Mouse (Mus musculus) heart, embryonic 10.5 days (tissue): Measurements from ENCODE around the gene Abtb1. TPM values are rescaled to one million over a fixed set of nuclear protein-coding genes. Genes with fewer than 3 reads are reported as not detected.

Source experiments
- DNase-seq: peaks from one replicate; pipeline ENCODE4 v3.0.0-alpha.2; 2017; ENCODE audit warnings: low spot score
- H3K27ac ChIP-seq: fragments of 300-500 bp; sonication (generic); 2 replicates; pipeline ENCODE4 v1.5.1; 2016; ENCODE audit warnings: mild to moderate bottlenecking
- H3K27me3 ChIP-seq: fragments of 300-500 bp; sonication (generic); 2 replicates; pipeline ENCODE4 v1.6.1; 2016; ENCODE audit warnings: mild to moderate bottlenecking; ENCODE audit not compliant: poor library complexity, insufficient read depth, severe bottlenecking
- H3K36me3 ChIP-seq: fragments of 300-500 bp; sonication (generic); 2 replicates; pipeline ENCODE4 v1.6.1; 2016; ENCODE audit warnings: mild to moderate bottlenecking, moderate library complexity
- H3K4me1 ChIP-seq: fragments of 300-500 bp; sonication (generic); 2 replicates; pipeline ENCODE4 v1.6.1; 2016; ENCODE audit warnings: mild to moderate bottlenecking
- H3K4me3 ChIP-seq: fragments of 300-500 bp; sonication (generic); 2 replicates; pipeline ENCODE4 v1.5.1; 2016; ENCODE audit warnings: mild to moderate bottlenecking, moderate library complexity
- H3K9me3 ChIP-seq: fragments of 300-500 bp; sonication (generic); 2 replicates; pipeline ENCODE4 v1.6.1; 2016; ENCODE audit warnings: mild to moderate bottlenecking, moderate library complexity
- WGBS: fragments of 180-500 bp; shearing (Covaris S2); methylation state at CpG from one replicate; pipeline ENCODE4 v1.1.7; 2016; 5-methylcytosine and 5-hydroxymethylcytosine counted together
- polyA plus RNA-seq: library from polyadenylated mRNA; unstranded; fragments of >200 nt; fragmentation: Nextera tagmentation; extraction: Ambion mirVana; gene quantifications from 2 replicates; pipeline ENCODE4 v1.2.1, GENCODE M21; 2016

Gene Abtb1
- polyA plus RNA-seq, 1 experiment from 2014 or later = 23.5 TPM

DNA sequence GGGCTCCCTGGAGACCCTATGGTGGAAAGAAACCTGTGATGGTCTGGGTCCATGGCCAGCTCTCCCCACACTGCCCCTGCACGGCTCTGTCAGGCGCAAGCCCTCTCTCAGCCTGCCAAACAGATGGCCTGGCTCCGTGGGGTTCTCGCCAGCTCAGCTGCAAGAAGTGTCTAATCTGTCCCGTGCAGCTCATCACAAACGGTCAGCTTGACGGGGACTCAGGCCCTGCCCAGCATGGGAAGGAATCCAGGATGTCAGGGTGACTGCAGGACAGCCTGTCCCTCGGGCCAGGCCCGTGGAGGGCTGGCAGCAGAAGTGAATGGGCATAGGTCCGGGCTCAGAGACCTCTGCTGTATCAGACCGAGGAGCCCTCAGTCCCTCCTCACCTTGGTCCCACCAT, 19.9 kb downstream of the Abtb1 start:
- H3K9me3 ChIP-seq = no peaks in the 10 kb centered on the region
- DNase-seq = no peak
- H3K27me3 ChIP-seq = 0 out of 2 replicates have a peak, but pooled peaks cover 20% of the 10 kb centered on the region
- no peaks in the 10 kb centered on the region for H3K36me3 ChIP-seq
- H3K27ac ChIP-seq = peak overlapping the region; percentile 44; the same call in 1 of the 2 replicates
- no peak overlapping the region for H3K4me3 ChIP-seq
- 68% methylated on average over 11 of the region's 11 CpGs for WGBS
- peaks cover 36% of the 10 kb centered on the region for H3K4me1 ChIP-seq

DNA sequence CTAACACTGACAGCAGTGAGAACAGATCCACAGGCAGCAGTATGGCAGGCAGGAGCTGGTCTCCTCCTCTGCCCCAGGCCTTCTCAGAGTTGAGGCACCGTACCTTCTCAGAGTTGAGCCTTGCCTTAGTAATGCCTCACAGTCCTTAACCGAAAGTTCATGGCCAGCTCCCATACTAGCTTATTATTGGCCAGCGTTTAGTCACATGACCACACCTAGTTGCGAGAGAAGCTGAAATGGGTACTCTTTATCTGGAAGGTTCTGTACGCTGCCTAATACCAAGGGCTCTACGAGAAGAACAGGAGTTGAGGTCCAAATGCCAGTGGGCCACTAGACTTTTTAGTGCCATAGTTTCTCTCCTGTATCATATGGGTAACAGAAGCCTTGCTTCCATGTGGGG, 20.5 kb downstream of the Abtb1 start:
- Histone ChIP-seq H3K36me3 (no peaks in the 10 kb centered on the region), H3K9me3 (no peaks in the 10 kb centered on the region), H3K4me1 (peaks cover 30% of the 10 kb centered on the region), H3K4me3 (no peak overlapping the region), H3K27ac (0 out of 2 replicates have a peak overlapping the region, but pooled peaks have one; percentile 1), H3K27me3 (0 out of 2 replicates have a peak, but pooled peaks cover 20% of the 10 kb centered on the region)
- DNase-seq = no peak
- WGBS = 85% methylated on average over 6 of the region's 6 CpGs

DNA sequence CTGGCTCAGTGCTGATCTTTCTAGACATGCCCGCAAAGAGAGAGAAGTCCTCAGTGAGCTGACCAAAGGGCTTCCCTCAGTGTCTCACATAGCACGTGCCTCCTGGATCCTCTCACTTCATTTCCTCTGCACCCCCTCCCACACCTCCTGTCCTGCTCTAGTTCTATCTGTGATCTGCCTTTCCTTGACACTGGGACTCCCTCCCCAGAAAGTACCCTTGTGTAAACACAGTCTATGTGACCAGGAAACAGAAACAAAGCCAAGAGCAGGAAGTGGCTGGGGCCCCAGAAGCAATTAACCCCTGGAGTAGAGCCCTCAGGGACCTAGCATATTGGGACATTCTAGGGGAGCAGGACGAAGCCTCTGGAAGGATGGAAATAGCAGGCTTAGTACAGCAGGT, 20.9 kb downstream of the Abtb1 start:
- WGBS = 21% methylated on average over 3 of the region's 3 CpGs

DNA sequence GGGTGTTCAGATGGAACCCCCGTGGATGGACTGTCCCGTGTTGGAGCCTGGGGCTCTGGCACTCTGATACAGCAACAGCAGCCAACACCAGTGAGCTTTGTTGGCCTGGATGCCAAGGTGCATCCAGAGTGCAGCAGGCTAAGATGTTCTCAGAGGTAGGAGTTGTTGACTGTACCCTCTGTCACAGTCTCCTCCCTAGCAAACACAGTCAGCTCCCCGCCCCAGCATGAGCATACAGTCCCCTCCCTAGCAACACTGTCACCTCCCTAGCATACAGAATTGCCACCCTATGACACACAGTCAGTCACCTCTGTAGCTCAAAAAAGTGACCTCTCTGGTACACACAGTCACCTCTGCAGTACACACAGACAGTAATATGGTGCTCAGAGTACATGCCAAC, 24.9 kb downstream of the Abtb1 start:
- Histone ChIP-seq H3K27ac (no peak overlapping the region), H3K4me1 (peaks cover 37% of the 10 kb centered on the region), H3K4me3 (no peak overlapping the region), H3K36me3 (no peaks in the 10 kb centered on the region), H3K9me3 (no peaks in the 10 kb centered on the region), H3K27me3 (0 out of 2 replicates have a peak, but pooled peaks cover 5% of the 10 kb centered on the region)
- 80% methylated on average over 3 of the region's 3 CpGs for WGBS
- DNase-seq = no peak

More for the DNA sequence above, 20.9 kb downstream of the Abtb1 start:
- no peak for DNase-seq
- H3K4me1 ChIP-seq = peaks cover 27% of the 10 kb centered on the region
- no peaks in the 10 kb centered on the region for H3K36me3 ChIP-seq
- H3K27me3 ChIP-seq = 0 out of 2 replicates have a peak, but pooled peaks cover 20% of the 10 kb centered on the region
- no peak overlapping the region for H3K4me3 ChIP-seq
- 0 out of 2 replicates have a peak overlapping the region, but pooled peaks have one; percentile 1 for H3K27ac ChIP-seq
- no peaks in the 10 kb centered on the region for H3K9me3 ChIP-seq

DNA sequence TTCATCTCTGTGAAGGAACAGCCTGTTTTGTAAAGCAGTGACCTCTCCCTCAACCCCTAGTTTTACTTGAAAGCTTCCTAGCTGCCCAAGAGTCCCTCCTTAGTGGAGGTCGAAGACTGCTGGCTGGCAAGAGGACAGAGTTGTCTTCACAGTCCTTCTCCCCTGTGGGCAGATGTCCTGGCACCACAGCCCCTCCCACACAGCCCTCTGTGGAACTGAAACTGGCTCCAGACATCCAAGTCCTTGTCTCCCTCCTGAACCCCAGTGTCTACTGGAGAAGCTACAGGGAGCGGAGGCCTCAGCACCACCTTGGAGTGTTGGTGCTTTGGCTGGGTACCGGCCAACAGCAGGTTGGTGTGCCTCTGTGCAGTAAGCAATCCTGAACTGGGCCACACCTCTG, 26.3 kb downstream of the Abtb1 start:
- H3K4me1 ChIP-seq = peaks cover 37% of the 10 kb centered on the region
- DNase-seq = no peak
- 89% methylated on average over 3 of the region's 3 CpGs for WGBS
- no peak overlapping the region for H3K27ac ChIP-seq
- H3K4me3 ChIP-seq = no peak overlapping the region
- H3K36me3 ChIP-seq = no peaks in the 10 kb centered on the region
- no peaks in the 10 kb centered on the region for H3K9me3 ChIP-seq
- 0 out of 2 replicates have a peak, but pooled peaks cover 5% of the 10 kb centered on the region for H3K27me3 ChIP-seq

DNA sequence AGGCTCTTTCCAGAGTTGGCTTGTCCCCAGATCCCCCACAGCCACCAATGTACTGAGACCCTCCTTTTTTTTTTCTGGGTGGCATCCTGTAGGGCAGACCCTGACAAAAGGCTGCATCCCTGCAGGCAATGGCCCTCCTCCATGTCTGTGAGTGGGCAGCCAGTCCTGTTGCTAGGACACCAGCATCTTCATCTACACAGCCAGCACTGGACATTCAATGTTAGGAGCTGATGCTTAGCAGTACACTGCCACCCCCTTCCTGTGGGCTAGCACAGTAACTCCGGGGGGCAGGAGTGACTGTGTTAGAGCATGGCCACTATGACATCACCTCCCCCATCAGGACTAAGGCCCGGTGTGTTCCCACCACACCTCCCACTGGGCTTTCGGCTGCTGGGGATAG, 26.7 kb downstream of the Abtb1 start:
- no peaks in the 10 kb centered on the region for H3K36me3 ChIP-seq
- H3K4me1 ChIP-seq = peaks cover 37% of the 10 kb centered on the region
- H3K4me3 ChIP-seq = no peak overlapping the region
- no peaks in the 10 kb centered on the region for H3K9me3 ChIP-seq
- 73% methylated on average over 3 of the region's 3 CpGs for WGBS
- H3K27ac ChIP-seq = no peak overlapping the region
- DNase-seq = no peak
- 0 out of 2 replicates have a peak, but pooled peaks cover 5% of the 10 kb centered on the region for H3K27me3 ChIP-seq

DNA sequence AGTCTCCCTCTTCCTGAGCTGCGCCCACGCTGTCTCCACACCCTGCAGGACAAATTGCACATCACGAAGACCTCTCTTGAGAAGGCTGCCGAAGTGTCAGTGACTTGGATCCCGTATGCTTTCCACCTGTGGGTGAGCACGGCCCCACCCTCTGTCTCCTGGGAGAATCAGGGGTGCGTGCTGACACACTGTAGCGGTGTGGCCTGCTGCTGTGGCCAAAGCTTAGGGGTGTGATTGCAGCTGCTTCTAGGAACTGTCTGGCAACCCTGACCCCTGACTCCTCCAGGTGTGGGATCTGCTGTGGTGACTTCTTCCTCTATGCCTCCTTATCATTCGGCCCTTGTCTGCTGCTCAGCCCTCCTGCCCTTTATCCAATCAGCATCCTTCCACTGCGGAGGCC, 28.0 kb downstream of the Abtb1 start:
- DNase-seq = no peak
- Histone ChIP-seq H3K36me3 (no peaks in the 10 kb centered on the region), H3K4me1 (peaks cover 42% of the 10 kb centered on the region), H3K27me3 (0 out of 2 replicates have a peak, but pooled peaks cover 5% of the 10 kb centered on the region), H3K27ac (no peak overlapping the region), H3K4me3 (no peak overlapping the region), H3K9me3 (no peaks in the 10 kb centered on the region)
- 77% methylated on average over 10 of the region's 10 CpGs for WGBS

DNA sequence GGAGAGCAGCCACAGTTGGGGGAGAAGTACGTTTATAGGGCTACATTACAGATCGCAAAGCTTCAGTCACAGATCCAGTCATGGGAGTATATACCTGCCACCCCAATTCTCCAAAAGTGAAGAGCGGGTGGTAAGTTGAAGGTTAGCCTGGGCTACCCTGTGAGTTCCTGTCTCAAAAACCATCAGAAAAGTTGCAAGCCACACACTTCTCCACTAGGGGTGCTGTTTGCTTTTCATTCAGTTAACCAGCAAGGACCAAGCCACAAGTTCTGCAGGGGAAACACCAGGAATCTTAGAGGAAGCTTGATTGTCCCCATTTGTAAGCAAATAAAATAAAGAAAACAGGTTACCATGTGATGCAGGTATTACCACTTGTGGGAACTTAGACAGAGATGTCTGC, 28.9 kb downstream of the Abtb1 start:
- Histone ChIP-seq H3K4me1 (peaks cover 42% of the 10 kb centered on the region), H3K36me3 (no peaks in the 10 kb centered on the region), H3K4me3 (no peak overlapping the region), H3K9me3 (no peaks in the 10 kb centered on the region), H3K27ac (no peak overlapping the region), H3K27me3 (0 out of 2 replicates have a peak, but pooled peaks cover 5% of the 10 kb centered on the region)
- 58% methylated on average over 3 of the region's 3 CpGs for WGBS
- no peak for DNase-seq

DNA sequence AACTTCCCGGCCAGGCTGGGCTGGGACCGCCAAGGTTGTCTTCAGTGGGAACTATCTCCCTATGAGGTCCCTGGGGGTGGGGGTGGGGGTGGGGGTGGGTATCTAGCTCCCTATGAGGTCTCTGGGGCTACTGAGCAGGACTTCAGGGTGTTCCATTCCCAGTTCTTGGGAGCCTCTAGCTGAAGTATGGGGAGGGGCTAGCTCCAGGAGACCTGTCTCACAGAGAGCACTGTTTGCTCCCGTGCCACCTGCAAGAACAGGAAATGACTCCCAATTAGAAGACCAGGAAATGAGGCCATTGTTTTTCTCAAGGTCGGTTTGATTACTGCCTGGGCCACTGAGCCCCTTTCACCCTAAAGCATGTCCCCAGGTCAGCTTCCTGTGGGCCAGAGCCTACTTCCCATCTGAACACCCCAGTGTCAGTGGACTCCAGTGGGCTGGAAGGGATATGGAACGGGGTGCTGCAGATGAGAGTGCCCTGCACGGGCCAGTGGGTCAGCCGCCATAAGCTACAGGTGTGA, 29.8 kb downstream of the Abtb1 start:
- H3K4me1 ChIP-seq = peaks cover 42% of the 10 kb centered on the region
- DNase-seq = no peak
- no peak overlapping the region for H3K4me3 ChIP-seq
- H3K27ac ChIP-seq = 0 out of 2 replicates have a peak overlapping the region, but pooled peaks have one; percentile 37
- H3K36me3 ChIP-seq = no peaks in the 10 kb centered on the region
- H3K9me3 ChIP-seq = no peaks in the 10 kb centered on the region
- H3K27me3 ChIP-seq = 0 out of 2 replicates have a peak, but pooled peaks cover 5% of the 10 kb centered on the region
- WGBS = 52% methylated on average over 7 of the region's 7 CpGs

DNA sequence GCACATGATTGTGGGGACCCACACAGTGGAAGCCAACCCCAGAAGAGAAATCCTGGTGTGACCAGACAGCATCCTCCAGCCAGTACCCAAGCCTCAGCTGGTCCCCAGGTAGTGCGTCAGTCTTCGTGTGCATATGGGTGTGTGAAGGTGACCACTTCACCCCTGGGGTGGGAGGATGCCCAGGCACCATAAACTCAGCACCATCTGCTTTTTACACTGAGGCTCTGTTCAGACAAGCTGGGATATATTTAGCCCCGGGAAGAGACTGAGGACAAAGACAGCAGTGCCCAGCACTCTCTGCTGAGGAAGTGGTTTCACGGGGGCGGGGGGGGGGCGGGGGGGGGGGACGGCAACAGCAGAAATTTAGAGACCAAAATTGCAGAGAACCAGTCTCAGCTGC, 30.4 kb downstream of the Abtb1 start:
- Histone ChIP-seq H3K27ac (0 out of 2 replicates have a peak overlapping the region, but pooled peaks have one; percentile 37), H3K4me1 (peaks cover 42% of the 10 kb centered on the region)
- WGBS = 40% methylated on average over 7 of the region's 7 CpGs

DNA sequence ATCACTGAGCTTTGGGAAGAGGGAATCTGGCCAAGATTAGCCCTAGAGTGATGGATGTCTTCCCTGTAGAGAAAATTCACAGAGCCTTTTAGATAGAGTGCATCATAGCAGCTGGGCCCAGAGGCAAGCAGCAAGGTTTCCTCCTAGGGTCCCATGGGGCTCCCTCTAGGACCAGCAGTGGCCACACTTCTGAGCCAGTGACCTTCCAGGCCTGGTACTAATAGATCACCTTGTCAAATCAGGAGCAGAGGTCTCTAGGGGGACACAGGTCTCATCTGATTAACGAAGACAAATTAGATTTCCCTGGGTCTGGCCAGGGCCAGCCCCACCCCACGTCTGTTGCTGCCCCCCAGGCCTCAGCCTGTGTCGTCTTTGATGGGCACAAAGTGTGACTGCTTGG, 31.5 kb downstream of the Abtb1 start:
- H3K27ac ChIP-seq = no peak overlapping the region
- no peak for DNase-seq
- peaks cover 36% of the 10 kb centered on the region for H3K4me1 ChIP-seq
- no peak overlapping the region for H3K4me3 ChIP-seq
- WGBS = 51% methylated on average over 3 of the region's 3 CpGs
- H3K27me3 ChIP-seq = 0 out of 2 replicates have a peak, but pooled peaks cover 5% of the 10 kb centered on the region
- H3K9me3 ChIP-seq = no peaks in the 10 kb centered on the region
- no peaks in the 10 kb centered on the region for H3K36me3 ChIP-seq

More for the DNA sequence above, 30.4 kb downstream of the Abtb1 start:
- 0 out of 2 replicates have a peak, but pooled peaks cover 5% of the 10 kb centered on the region for H3K27me3 ChIP-seq
- H3K4me3 ChIP-seq = no peak overlapping the region
- no peak for DNase-seq
- no peaks in the 10 kb centered on the region for H3K9me3 ChIP-seq
- H3K36me3 ChIP-seq = no peaks in the 10 kb centered on the region

DNA sequence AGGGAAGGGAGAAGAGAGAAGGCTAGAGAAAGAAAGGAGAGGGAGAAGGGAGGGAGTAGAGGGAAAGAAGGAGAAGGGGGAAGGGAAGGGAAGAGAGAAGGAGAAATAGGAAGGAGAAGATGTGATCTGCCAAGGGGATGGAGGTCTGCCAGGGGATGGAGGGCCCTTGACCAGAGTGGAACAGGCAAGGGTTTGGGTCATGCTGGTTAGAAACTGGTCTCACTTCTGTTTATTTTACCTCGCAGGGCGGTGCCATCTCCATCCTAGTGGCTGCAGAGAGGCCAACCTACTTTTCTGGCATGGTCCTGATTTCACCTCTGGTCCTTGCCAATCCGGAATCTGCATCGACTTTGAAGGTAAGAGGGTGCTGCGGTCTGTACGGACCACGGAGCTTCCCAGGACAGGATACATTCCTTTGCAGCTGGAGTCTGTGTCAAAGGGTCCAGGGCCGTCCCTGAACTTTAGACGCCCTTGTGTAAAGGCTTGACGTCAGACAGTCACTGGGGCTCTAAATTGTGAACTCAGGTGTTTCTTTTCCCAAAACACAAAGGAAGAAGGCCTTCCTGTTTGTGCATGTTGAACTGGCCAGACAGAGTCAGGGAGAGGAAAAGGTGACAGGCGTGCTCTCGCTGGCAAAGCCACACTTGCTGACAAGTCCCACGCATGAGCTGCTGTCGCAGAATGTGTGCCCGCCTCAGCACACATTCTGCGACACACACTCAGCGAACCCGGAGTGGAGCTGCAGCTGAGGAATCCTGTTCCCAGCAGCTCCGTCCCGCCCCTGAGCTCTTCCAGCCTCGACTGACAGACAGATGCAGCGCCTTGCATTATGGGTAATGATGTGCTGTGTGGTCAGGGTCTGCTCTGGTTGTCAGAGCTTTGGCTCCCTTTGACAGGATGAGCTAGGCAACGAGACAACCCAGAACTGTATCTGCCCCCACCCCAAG, 32.4 kb downstream of the Abtb1 start:
- H3K9me3 ChIP-seq = no peaks in the 10 kb centered on the region
- peak overlapping the region; percentile 44; the same call in 1 of the 2 replicates for H3K27ac ChIP-seq
- no peak overlapping the region for H3K4me3 ChIP-seq
- WGBS = 58% methylated on average over 23 of the region's 23 CpGs
- H3K4me1 ChIP-seq = peaks cover 33% of the 10 kb centered on the region
- H3K36me3 ChIP-seq = no peaks in the 10 kb centered on the region
- no peak for DNase-seq
- 0 out of 2 replicates have a peak, but pooled peaks cover 5% of the 10 kb centered on the region for H3K27me3 ChIP-seq
